Mouse (Mus musculus): ENCODE data around the gene Cfap43. TPM values are rescaled to one million over a fixed set of nuclear protein-coding genes. Genes with fewer than 3 reads are reported as not detected.

Gene Cfap43
- polyA plus RNA-seq, 1 experiment from 2014 or later: 0.38 TPM

GRCm38 (mm10) chr19:47836701-47837526 is 82.2 kb downstream of the Cfap43 start:
- 3% methylated on average over 44 of the region's 49 CpGs for WGBS

GRCm38 (mm10) chr19:47835776-47836175 is 83.3 kb downstream of the Cfap43 start:
- peaks cover 2% of the 10 kb centered on the region; the same call in 1 of the 2 replicates for H3K4me1 ChIP-seq (ENCODE audit: control insufficient read depth, insufficient read depth, low read length)
- H3K27ac ChIP-seq (ENCODE audit: low read length): no peak overlapping the region
- H3K9me3 ChIP-seq (replicated peaks; ENCODE audit: control insufficient read depth, low read length): no peaks in the 10 kb centered on the region
- no peak overlapping the region for H3K4me2 ChIP-seq (ENCODE audit: low read depth, low read length)
- WGBS: 84% methylated on average over 7 of the region's 7 CpGs
- H3K4me3 ChIP-seq (ENCODE audit: low read length): no peak overlapping the region
- H3K9ac ChIP-seq (ENCODE audit: low read length): no peak overlapping the region
- H3K36me3 ChIP-seq (ENCODE audit: control insufficient read depth, insufficient read depth): no peaks in the 10 kb centered on the region
- H3K27me3 ChIP-seq (ENCODE audit: control insufficient read depth, insufficient read depth, low read length): 0 out of 2 replicates have a peak, but pooled peaks cover 2% of the 10 kb centered on the region
- ATAC-seq (replicated peaks; ENCODE audit: extremely low read depth, insufficient read depth, low FRiP score): no peak

More at GRCm38 (mm10) chr19:47836701-47837526, 82.2 kb downstream of the Cfap43 start:
- H3K9ac ChIP-seq (ENCODE audit: low read length): no peak overlapping the region
- H3K4me3 ChIP-seq (ENCODE audit: low read length): peak overlapping the region; percentile 50
- H3K27ac ChIP-seq (ENCODE audit: low read length): no peak overlapping the region
- peak overlapping the region; percentile 73 for H3K4me2 ChIP-seq (ENCODE audit: low read depth, low read length)
- H3K9me3 ChIP-seq (replicated peaks; ENCODE audit: control insufficient read depth, low read length): no peaks in the 10 kb centered on the region
- H3K27me3 ChIP-seq (ENCODE audit: control insufficient read depth, insufficient read depth, low read length): 0 out of 2 replicates have a peak, but pooled peaks cover 2% of the 10 kb centered on the region
- no peaks in the 10 kb centered on the region for H3K36me3 ChIP-seq (ENCODE audit: control insufficient read depth, insufficient read depth)
- H3K4me1 ChIP-seq (ENCODE audit: control insufficient read depth, insufficient read depth, low read length): peaks cover 2% of the 10 kb centered on the region; the same call in 1 of the 2 replicates
- ATAC-seq (replicated peaks; ENCODE audit: extremely low read depth, insufficient read depth, low FRiP score): peak; percentile 90

GRCm38 (mm10) chr19:47834614-47835013 is 84.5 kb downstream of the Cfap43 start:
- ATAC-seq (replicated peaks; ENCODE audit: extremely low read depth, insufficient read depth, low FRiP score): no peak
- H3K4me1 ChIP-seq (ENCODE audit: control insufficient read depth, insufficient read depth, low read length): peaks cover 2% of the 10 kb centered on the region; the same call in 1 of the 2 replicates
- WGBS: 79% methylated on average over 5 of the region's 5 CpGs
- H3K4me3 ChIP-seq (ENCODE audit: low read length): no peak overlapping the region
- H3K36me3 ChIP-seq (ENCODE audit: control insufficient read depth, insufficient read depth): no peaks in the 10 kb centered on the region
- H3K9ac ChIP-seq (ENCODE audit: low read length): no peak overlapping the region
- H3K9me3 ChIP-seq (replicated peaks; ENCODE audit: control insufficient read depth, low read length): no peaks in the 10 kb centered on the region
- H3K27ac ChIP-seq (ENCODE audit: low read length): no peak overlapping the region
- no peak overlapping the region for H3K4me2 ChIP-seq (ENCODE audit: low read depth, low read length)
- 0 out of 2 replicates have a peak, but pooled peaks cover 2% of the 10 kb centered on the region for H3K27me3 ChIP-seq (ENCODE audit: control insufficient read depth, insufficient read depth, low read length)

- ATAC-seq (replicated peaks; ENCODE audit: extremely low read depth, insufficient read depth, low FRiP score): no peak
- Histone ChIP-seq H3K4me1 (ENCODE audit: control insufficient read depth, insufficient read depth, low read length) (no peaks in the 10 kb centered on the region), H3K4me3 (ENCODE audit: low read length) (no peak overlapping the region), H3K4me2 (ENCODE audit: low read depth, low read length) (no peak overlapping the region), H3K27ac (ENCODE audit: low read length) (no peak overlapping the region), H3K36me3 (ENCODE audit: control insufficient read depth, insufficient read depth) (no peaks in the 10 kb centered on the region), H3K27me3 (ENCODE audit: control insufficient read depth, insufficient read depth, low read length) (no peaks in the 10 kb centered on the region), H3K9ac (ENCODE audit: low read length) (no peak overlapping the region), H3K9me3 (replicated peaks; ENCODE audit: control insufficient read depth, low read length) (no peaks in the 10 kb centered on the region)
- WGBS: 75% methylated on average over 16 of the region's 16 CpGs
Observed at GRCm38 (mm10) chr19:47832316-47832715, 86.8 kb downstream of the Cfap43 start.

GRCm38 (mm10) chr19:47831111-47831510 is 88.0 kb downstream of the Cfap43 start:
- Histone ChIP-seq H3K27ac (ENCODE audit: low read length) (no peak overlapping the region), H3K9ac (ENCODE audit: low read length) (no peak overlapping the region), H3K4me1 (ENCODE audit: control insufficient read depth, insufficient read depth, low read length) (no peaks in the 10 kb centered on the region), H3K9me3 (replicated peaks; ENCODE audit: control insufficient read depth, low read length) (no peaks in the 10 kb centered on the region), H3K36me3 (ENCODE audit: control insufficient read depth, insufficient read depth) (no peaks in the 10 kb centered on the region), H3K27me3 (ENCODE audit: control insufficient read depth, insufficient read depth, low read length) (no peaks in the 10 kb centered on the region), H3K4me3 (ENCODE audit: low read length) (no peak overlapping the region), H3K4me2 (ENCODE audit: low read depth, low read length) (no peak overlapping the region)
- WGBS: 92% methylated on average over 8 of the region's 8 CpGs
- no peak for ATAC-seq (replicated peaks; ENCODE audit: extremely low read depth, insufficient read depth, low FRiP score)

- H3K4me1 ChIP-seq (ENCODE audit: control insufficient read depth, insufficient read depth, low read length): no peaks in the 10 kb centered on the region
- no peak overlapping the region for H3K4me3 ChIP-seq (ENCODE audit: low read length)
- H3K36me3 ChIP-seq (ENCODE audit: control insufficient read depth, insufficient read depth): no peaks in the 10 kb centered on the region
- H3K4me2 ChIP-seq (ENCODE audit: low read depth, low read length): no peak overlapping the region
- no peaks in the 10 kb centered on the region for H3K27me3 ChIP-seq (ENCODE audit: control insufficient read depth, insufficient read depth, low read length)
- H3K9ac ChIP-seq (ENCODE audit: low read length): no peak overlapping the region
- ATAC-seq (replicated peaks; ENCODE audit: extremely low read depth, insufficient read depth, low FRiP score): no peak
- no peak overlapping the region for H3K27ac ChIP-seq (ENCODE audit: low read length)
- H3K9me3 ChIP-seq (replicated peaks; ENCODE audit: control insufficient read depth, low read length): no peaks in the 10 kb centered on the region
- 83% methylated on average over 14 of the region's 14 CpGs for WGBS
Observed at GRCm38 (mm10) chr19:47829913-47830450, 89.1 kb downstream of the Cfap43 start.

GRCm38 (mm10) chr19:47824026-47824425 is 95.1 kb downstream of the Cfap43 start:
- Histone ChIP-seq H3K36me3 (ENCODE audit: control insufficient read depth, insufficient read depth) (no peaks in the 10 kb centered on the region), H3K27me3 (ENCODE audit: control insufficient read depth, insufficient read depth, low read length) (no peaks in the 10 kb centered on the region), H3K4me3 (ENCODE audit: low read length) (no peak overlapping the region), H3K27ac (ENCODE audit: low read length) (no peak overlapping the region), H3K9me3 (replicated peaks; ENCODE audit: control insufficient read depth, low read length) (no peaks in the 10 kb centered on the region), H3K4me2 (ENCODE audit: low read depth, low read length) (no peak overlapping the region), H3K9ac (ENCODE audit: low read length) (no peak overlapping the region), H3K4me1 (ENCODE audit: control insufficient read depth, insufficient read depth, low read length) (0 out of 2 replicates have a peak, but pooled peaks cover 3% of the 10 kb centered on the region)
- WGBS: 63% methylated on average over 5 of the region's 5 CpGs
- no peak for ATAC-seq (replicated peaks; ENCODE audit: extremely low read depth, insufficient read depth, low FRiP score)

GRCm38 (mm10) chr19:47822143-47822796 is 96.8 kb downstream of the Cfap43 start:
- no peak overlapping the region for H3K27ac ChIP-seq (ENCODE audit: low read length)
- no peaks in the 10 kb centered on the region for H3K36me3 ChIP-seq (ENCODE audit: control insufficient read depth, insufficient read depth)
- 15% methylated on average over 8 of the region's 8 CpGs for WGBS
- H3K4me2 ChIP-seq (ENCODE audit: low read depth, low read length): no peak overlapping the region
- H3K4me1 ChIP-seq (ENCODE audit: control insufficient read depth, insufficient read depth, low read length): 0 out of 2 replicates have a peak, but pooled peaks cover 3% of the 10 kb centered on the region
- no peaks in the 10 kb centered on the region for H3K9me3 ChIP-seq (replicated peaks; ENCODE audit: control insufficient read depth, low read length)
- no peaks in the 10 kb centered on the region for H3K27me3 ChIP-seq (ENCODE audit: control insufficient read depth, insufficient read depth, low read length)
- no peak overlapping the region for H3K4me3 ChIP-seq (ENCODE audit: low read length)
- H3K9ac ChIP-seq (ENCODE audit: low read length): no peak overlapping the region
- no peak for ATAC-seq (replicated peaks; ENCODE audit: extremely low read depth, insufficient read depth, low FRiP score)

GRCm38 (mm10) chr19:47821494-47821872 is 97.6 kb downstream of the Cfap43 start:
- H3K27ac ChIP-seq (ENCODE audit: low read length): no peak overlapping the region
- no peaks in the 10 kb centered on the region for H3K9me3 ChIP-seq (replicated peaks; ENCODE audit: control insufficient read depth, low read length)
- peak overlapping the region; percentile 15; the same call in 1 of the 2 replicates for H3K4me2 ChIP-seq (ENCODE audit: low read depth, low read length)
- H3K9ac ChIP-seq (ENCODE audit: low read length): no peak overlapping the region
- ATAC-seq (replicated peaks; ENCODE audit: extremely low read depth, insufficient read depth, low FRiP score): no peak
- WGBS: 37% methylated on average over 7 of the region's 7 CpGs
- no peaks in the 10 kb centered on the region for H3K36me3 ChIP-seq (ENCODE audit: control insufficient read depth, insufficient read depth)
- H3K27me3 ChIP-seq (ENCODE audit: control insufficient read depth, insufficient read depth, low read length): no peaks in the 10 kb centered on the region
- no peak overlapping the region for H3K4me3 ChIP-seq (ENCODE audit: low read length)
- H3K4me1 ChIP-seq (ENCODE audit: control insufficient read depth, insufficient read depth, low read length): 0 out of 2 replicates have a peak, but pooled peaks cover 3% of the 10 kb centered on the region

Data from heart, embryonic 16.5 days (tissue).